Mouse (Mus musculus) 3134 (cell line): ENCODE data around the gene Aoc1.

Experiments used
- DNase-seq: peaks from one replicate; pipeline ENCODE4 v3.0.0-alpha.2; 2011; ENCODE audit warnings: low spot score; ENCODE audit not compliant: insufficient read length; ENCODE audit errors: extremely low read depth

Gene Aoc1

DNA sequence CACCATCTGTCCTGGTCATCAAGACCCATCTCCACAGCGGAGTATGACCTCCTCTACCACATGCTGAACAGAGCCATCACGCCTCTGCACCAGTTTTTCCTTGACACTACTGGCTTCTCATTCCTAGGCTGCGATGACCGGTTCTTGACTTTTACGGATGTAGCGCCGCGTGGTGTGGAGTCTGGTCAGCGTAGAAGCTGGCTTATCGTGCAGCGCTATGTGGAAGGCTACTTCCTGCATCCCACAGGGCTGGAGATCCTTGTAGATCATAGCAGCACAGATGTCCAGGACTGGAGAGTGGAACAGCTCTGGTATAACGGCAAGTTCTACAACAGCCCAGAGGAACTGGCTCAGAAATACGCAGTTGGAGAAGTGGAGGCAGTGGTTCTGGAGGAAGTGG, 32.9 kb downstream of the Aoc1 start:
- DNase-seq = no peak

- DNase-seq = no peak
Observed at GRCm38 (mm10) chr6:48906371-48906770, 33.7 kb downstream of the Aoc1 start.

DNA sequence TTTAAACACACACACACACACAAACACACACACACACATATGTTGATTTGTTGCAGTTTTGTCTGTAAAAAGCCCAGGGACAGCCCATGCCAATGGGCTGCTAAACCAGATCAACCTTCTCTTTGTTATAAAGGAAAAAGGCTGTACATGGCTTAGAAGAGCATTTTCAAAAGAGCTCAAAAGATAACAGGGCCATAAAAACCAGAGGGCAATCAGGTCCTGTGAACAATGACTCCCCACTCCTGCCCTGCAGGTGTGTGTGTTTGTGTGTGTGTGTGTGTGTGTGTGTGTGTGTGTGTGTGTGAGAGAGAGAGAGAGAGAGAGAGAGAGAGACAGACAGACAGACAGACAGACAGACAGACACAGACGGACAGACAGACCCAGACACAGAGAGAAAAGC, 36.5 kb downstream of the Aoc1 start:
- no peak for DNase-seq

DNA sequence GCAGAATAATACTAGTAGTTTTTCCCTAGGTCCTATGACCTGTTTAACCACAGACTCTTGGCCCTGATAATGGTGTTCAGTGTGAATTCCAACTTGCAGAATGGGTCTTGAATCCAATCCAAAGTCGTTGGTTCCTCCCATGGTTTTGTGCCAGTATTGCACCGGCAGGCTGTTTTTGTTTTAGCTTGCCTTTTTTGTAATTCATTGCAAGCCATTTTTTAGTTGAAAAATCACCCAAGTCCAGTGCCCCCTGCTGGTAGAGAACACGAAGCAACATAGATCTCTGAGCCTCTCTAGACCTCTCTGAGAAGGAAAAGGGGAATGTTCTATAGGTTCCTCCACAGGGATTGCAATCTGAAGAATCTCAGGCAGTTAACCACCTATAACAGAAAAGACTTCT, 39.3 kb downstream of the Aoc1 start:
- peak; percentile 5 for DNase-seq

DNA sequence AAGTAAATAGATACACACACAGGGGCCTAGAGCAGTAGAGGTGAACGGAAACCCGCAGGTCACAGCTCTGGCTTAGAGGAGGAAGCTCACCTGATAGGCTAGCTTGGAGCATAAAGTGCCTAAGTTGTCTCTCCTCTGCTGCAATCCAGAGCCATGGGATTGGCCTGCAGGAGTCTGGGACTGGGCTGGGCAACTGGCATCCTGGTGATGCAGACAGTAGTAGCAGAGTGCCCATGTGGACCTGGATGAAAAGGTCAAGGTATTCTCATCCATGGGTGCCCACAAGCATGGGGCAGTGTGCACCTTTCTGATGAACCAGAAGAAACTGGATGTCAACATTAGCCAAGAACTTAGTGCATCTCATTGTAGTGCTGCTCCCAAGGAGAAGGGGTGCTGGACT, 40.9 kb downstream of the Aoc1 start:
- no peak for DNase-seq

- no peak for DNase-seq
Observed at GRCm38 (mm10) chr6:48929595-48929994, 56.9 kb downstream of the Aoc1 start, which contains the start of gene 1600015I10Rik. TSS of gene 1600015I10Rik (plus strand) at chr6:48929895.

DNA sequence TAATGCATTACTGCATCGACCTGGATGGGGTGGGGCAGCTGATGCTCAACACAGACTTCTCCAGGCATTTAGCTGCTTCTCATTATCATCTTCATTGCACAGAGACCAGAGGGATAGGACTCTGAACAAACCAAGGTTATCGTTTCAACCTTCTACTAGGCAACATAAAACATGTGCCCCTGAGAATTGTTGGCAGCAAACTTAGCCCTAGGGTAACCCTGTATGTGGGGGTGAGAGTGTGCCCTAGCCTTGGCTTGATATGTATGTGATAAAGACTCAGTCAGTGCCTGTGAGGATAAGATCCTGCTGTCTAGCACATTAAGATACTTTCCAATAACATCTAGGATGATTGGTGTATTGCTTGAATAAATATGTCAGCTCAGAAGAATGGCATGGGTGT, 76.9 kb downstream of the Aoc1 start:
- no peak for DNase-seq

GRCm38 (mm10) chr6:48950676-48951075, 78.0 kb downstream of the Aoc1 start:
- no peak for DNase-seq

DNA sequence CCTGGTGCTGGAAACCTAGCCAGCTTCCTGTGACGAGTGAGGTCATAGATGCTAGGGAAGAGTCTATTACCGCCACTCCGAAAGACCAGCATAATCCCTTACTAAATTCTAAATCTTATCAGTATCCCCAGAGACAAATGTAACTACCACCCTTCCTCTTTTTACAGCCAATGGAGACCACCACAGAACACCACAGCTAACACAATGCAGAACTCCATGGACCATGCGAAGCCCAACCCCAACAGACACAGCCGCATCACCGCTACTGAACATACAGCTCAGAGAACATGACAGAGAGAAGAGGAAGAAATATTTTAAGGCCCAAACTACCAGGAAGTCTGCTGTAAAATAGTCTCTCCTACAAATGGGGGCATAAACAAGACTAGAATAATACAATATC, 78.9 kb downstream of the Aoc1 start:
- DNase-seq = no peak

GRCm38 (mm10) chr6:48953220-48953619, 80.5 kb downstream of the Aoc1 start:
- no peak for DNase-seq

DNA sequence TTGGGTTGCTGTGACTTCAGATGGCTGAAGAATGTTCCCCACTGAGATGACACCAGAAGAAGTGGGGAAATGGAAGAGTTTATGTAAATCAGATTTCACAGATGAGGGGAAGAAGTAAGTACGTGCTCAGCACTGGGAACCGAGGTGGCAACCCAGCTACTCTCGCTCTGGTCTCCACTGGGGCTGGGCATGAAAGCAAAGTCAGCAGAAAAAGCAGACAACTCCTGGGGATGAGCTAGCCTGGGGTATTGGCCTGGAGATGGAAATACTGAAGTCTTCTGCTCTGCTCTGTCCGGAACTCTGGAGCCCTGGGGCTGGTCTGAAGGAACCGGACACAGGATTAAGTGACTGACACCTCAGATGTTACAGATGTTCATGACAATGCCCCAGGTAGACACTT, 81.5 kb downstream of the Aoc1 start:
- DNase-seq = no peak

GRCm38 (mm10) chr6:48954946-48955345, 82.2 kb downstream of the Aoc1 start:
- DNase-seq = no peak

- no peak for DNase-seq
Observed at GRCm38 (mm10) chr6:48956785-48957184, 84.1 kb downstream of the Aoc1 start.

- DNase-seq = no peak
Observed at GRCm38 (mm10) chr6:48958053-48958452, 85.4 kb downstream of the Aoc1 start.
